Mouse (Mus musculus): ENCODE measurements at regions not wholly inside any gene's neighbourhood (a gene's known extent, or its start where the extent isn't known, plus 50 kb on each side); places are given as distances from the start of the nearest gene placed in this dataset.

DNA sequence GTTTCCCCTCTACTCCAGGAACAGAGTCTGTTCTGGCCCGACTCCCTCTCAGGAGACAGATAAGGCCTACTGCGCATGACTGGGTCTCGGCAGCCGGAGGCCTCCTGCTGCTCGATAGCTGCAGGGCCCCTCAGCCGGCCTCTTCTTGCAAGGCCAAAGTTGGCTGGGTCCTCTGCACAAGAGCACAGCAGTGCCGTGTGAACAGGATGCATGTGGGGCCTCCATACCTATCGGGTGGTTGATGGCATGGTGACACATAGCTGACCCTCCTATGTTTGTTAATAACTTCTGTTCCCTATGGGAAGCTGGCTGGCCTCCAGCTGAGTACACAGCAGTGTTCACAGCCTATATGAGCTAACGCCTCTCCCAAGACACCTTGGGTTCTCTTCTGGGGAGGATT, 50.4 kb upstream of the Dlk1 start:
- no peak for TF ChIP-seq POLR2A (IDR thresholded peaks at IDR 0.05; ENCODE audit: low read depth, low read length)
- TF ChIP-seq CTCF (conservative IDR thresholded peaks at IDR 0.05; ENCODE audit: insufficient read depth, insufficient read length, low read depth, low read length) = no peak

Measured in kidney, adult 2 months (tissue).